Mouse (Mus musculus) cerebellum, adult 9-10 months (tissue): Measurements from ENCODE around the gene Il13.

Source experiments
- DNase-seq: peaks from one replicate; pipeline ENCODE4 v3.0.0; 2022

Gene Il13

DNA sequence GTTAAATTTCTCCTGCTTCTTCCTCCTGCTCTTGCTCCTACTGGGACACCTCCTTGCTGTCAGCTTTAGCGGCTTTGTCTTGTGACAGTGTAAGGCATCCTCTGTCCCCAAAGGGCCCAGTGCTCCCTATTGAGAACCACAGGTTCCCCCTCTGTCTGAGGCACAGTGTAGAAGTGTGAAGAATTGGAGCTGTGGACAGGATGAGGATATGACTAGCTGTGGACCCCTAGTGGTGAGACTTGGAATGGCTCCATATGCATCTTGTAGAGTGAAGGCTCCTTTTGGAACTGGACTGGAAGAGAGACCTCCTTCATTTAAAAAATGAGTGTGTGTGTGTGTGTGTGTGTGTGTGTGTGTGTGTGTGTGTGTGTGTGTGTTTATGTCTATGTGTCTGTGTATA lies 6.6 kb downstream of the Il13 start:
- peak; percentile 86 for DNase-seq

DNA sequence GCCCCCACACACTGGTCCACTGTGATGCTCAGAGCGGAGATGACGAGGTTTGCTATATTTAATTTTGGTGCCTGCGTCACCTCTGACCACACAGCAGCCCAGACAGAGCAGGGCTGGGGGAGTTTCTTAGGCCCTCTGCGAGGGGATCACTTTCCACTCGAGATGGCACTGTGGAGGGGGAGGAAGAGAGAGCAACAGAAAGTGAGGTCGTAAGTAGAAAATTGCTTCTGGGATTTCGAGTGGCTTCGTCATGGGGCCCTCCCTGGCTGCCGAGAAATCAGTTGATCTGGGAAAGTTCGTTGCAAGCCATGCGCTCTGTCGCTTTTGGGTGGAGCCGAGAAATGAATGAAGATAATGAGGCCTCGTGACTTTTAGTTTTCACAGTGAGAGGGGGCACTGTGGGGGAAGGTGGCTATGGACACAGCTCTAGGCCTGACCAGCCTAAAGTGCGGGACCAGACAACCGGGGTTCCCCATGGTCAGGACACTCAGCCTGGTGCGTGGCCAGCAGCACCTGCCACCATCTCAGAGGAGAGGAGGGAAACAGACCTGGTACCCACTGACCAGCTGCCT lies 7.6 kb downstream of the Il13 start:
- DNase-seq, result no peak

DNA sequence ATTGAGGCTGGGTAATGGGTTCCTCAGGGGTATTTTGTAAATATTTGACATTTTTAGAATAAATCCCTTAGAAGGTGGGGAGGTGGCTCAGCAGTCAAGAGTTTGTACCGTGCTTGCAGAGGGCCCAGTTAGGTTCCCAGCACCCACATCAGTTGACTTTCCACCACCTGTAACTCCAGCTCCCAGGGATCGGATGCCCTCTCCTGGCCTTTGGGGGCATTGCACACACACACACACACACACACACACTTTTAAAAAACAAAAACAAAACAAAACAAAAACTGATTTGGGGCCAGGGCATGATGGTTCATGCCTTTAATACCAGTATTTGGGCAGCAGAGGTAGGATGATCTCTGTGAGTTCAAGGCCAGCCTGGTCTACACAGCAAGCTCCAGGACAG lies 10.4 kb downstream of the Il13 start:
- DNase-seq, result no peak

- DNase-seq, result no peak
Observed at GRCm38 (mm10) chr11:53623573-53623972, 10.9 kb downstream of the Il13 start.

- no peak for DNase-seq
Observed at GRCm38 (mm10) chr11:53622440-53622806, 12.1 kb downstream of the Il13 start.

- no peak for DNase-seq
Observed at GRCm38 (mm10) chr11:53621582-53622439, 12.7 kb downstream of the Il13 start.

DNA sequence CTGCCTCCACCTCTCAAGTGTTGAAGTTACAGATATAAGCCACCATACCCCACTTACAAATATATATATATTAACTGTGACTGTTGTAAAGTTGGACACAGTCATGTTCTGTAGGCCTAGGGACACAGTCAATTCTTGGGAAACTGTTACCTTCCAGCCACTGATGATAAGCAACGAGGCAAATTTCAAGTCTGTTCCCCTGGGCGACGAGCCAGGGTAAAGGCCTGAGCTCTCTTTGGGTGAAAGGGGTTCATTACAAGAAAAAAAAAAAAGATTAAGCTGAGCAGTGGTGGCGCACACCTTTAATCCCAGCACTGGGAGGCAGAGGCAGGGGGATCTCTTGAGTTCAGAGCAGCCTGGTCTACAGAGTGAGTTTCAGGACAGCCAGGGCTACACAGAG lies 14.4 kb downstream of the Il13 start:
- no peak for DNase-seq

DNA sequence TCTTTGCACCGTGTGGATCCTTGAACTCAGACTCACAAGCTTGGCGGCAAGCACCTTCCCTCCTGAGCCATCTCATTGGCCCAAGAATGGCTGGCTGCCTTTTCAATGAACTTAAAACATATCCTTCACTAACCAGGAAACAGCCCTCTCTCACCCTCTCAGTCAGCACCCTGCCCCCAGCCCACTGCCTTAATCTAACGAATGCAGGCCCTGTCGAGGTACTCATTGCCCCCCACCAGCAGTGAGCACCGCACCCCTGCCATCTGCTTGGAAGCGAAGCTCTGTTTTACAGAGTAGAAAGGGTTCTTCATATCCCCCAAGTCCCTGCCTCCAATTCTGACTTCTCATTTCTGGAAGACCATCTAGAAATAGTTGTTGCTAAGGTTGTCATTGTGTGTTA lies 15.1 kb downstream of the Il13 start:
- DNase-seq, result no peak

DNA sequence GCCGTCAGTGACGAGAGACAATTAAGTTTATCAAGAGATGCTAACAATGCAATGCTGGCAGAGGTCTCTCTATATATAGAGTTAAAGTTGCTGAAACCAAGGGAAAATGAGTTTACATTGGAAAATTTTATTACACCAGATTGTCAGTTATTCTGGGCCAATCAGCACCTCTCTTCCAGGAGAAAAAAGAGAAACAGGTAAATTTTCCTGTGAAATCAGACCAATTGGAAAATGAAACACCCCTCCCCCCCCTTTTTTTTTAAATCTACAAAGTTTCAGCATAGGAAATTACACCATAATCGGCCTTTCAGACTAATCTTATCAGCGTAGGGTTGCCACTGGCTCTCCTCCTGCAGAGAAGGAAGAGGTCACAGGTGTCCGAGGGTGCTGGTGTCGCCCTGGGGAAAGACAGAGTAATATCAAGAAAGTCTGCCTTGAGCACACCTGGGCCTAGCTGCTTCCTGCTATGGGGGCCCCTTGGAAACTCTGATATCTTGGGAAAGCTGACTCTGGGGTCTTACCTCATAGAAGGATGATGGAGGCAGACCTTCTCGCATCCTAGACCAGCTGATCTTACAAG lies 15.8 kb downstream of the Il13 start, which contains the start of gene Il4:
TSS of gene Il4 (minus strand) at position 51 of the 580 bp plus-strand sequence.
- DNase-seq, result no peak

DNA sequence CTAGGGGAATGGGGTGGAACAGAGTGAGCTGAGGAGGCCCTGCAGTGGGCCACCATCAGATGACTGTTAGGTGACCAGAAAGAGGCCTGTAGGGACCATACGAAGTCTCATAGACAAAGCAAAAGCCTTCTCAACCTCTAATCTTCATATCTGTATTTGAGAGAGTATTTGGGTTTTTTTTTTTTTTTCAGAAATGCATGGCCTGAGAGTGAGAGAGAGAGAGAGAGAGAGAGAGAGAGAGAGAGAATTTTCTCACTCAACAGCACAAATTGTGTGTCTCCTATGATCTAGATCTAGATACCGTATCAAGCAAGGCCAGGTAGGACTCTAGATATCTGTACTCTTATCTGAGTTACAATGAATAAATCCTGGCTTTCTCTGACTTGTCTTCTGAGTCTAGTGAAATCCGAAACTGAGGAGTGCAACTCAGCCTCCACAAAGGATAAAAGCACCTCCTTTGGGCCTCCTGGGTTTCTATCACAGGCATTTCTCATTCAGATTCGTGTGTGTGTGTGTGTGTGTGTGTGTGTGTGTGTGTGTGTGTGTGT lies 16.9 kb downstream of the Il13 start:
- DNase-seq, result no peak

DNA sequence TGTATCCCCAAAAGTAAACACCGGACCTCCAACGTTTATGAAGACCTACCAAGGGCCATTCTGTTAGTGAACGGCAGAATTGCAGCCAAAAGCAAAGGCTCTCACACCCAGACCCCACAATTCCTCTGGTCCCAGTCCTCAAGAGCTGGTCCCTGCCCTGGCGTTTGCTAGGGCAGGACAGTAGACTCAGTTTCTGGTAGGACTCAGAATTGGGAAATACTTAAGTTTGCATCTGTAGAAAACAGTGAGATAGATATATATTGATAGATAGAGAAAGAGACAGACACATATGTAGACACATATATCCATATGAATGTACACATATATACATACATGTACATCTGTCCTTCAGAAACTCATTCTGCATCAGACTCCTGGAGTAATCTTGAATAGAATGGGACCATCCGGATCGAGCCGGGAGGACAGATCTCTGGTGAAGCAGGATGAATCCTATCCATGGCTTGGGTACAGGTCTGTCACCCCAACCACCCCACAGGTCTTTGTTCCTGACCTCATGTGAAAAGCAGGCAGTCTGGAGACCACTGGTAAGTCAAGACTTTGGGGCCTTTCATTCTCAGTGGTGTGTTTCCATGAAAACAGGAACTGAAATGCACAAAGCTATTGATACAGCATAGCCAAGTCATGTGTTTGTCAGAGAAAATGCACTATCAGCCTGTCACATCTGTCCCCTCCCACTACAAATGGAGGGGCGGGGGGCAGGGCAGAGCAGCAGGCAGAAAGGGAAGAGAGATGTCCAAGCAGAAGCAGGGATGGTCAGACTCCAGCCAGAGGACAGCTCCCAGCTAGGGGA lies 17.5 kb downstream of the Il13 start:
- DNase-seq, result no peak

- no peak for DNase-seq
Observed at GRCm38 (mm10) chr11:53615575-53615974, 18.9 kb downstream of the Il13 start.

- DNase-seq, result no peak
Observed at GRCm38 (mm10) chr11:53615172-53615571, 19.3 kb downstream of the Il13 start.

DNA sequence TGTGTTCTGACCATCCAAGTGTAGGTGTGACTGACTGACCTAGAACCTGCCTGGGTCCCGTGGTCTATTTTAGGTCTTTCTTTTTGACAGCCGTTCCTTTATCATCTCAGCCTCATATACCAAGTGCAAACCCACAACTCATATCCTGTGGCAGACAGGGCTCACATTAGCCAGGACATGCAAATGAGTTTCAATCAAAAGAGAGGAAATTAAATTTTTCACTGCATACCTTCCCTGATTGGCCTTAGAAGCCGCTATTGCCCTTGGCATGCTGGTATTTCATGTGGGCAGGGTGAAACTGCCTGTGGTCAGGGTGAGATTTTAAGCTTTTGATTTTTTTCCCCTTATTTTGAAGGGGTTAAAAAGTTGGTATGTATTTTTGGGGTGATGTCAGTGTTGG lies 24.8 kb downstream of the Il13 start:
- no peak for DNase-seq

GRCm38 (mm10) chr11:53609231-53609630 lies 25.3 kb downstream of the Il13 start:
- DNase-seq, result no peak

- DNase-seq, result no peak
Observed at GRCm38 (mm10) chr11:53605609-53606008, 28.9 kb downstream of the Il13 start.

DNA sequence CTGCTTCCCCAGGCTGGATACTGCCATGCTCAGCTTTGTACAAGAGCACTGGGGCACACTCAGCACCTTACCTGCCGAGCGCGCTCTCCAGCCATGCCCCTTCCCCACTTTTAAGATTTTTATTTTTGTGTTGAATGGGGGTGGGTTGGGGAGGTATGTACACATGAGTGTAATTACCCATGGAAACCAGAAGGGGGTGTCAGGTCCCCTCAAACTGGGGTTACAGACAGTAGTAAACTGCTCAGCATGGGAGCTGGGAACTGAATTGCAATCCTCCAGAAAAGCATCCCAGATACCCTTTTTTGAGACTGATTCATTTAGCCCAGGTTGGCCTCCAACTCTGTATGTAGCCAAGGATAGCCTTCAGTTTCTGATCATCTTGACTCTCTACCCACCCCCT lies 29.5 kb downstream of the Il13 start:
- DNase-seq, result no peak

GRCm38 (mm10) chr11:53591116-53591515 lies 43.4 kb downstream of the Il13 start:
- no peak for DNase-seq

GRCm38 (mm10) chr11:53590368-53590768 lies 44.1 kb downstream of the Il13 start:
- no peak for DNase-seq

DNA sequence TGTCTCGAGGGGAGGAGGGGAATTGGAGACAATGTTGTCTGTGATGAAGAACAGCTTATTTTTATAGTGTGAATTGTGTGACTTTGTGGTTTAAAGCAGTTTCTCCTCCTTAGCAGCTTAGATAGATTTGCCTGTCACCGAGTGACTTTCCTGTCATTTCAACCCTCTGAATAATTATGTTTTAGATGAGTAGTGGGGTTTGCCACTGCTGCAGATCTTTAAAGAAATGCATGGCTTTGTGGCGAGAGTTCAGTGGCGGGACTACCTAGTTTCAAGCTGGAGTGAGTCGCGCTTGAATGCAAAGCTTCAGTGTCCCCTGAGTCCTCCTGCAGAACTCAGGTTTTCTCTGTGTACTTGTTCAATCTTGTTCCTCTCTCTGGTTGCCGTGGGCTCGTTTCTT lies 46.2 kb downstream of the Il13 start:
- no peak for DNase-seq

DNA sequence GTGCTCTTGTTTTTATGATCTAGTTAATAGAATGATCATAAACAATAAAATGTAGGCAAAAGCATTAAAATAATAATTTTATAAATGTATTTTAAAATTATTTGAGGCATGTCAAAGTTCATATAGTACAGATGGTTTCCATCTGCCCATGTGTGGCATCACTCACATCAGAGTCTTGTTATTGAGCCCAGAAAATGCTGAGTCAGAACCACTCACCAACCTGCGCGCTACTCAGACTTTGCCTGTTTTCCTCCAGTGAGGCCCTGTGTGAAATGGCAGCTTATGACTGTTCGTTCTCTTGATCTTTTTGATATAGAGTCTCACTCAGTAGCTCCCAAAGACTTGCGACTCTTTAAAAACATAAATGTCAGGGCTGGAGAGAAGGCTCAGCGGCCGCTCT lies 49.0 kb downstream of the Il13 start:
- no peak for DNase-seq

GRCm38 (mm10) chr11:53584849-53585248 lies 49.7 kb downstream of the Il13 start:
- DNase-seq, result no peak

DNA sequence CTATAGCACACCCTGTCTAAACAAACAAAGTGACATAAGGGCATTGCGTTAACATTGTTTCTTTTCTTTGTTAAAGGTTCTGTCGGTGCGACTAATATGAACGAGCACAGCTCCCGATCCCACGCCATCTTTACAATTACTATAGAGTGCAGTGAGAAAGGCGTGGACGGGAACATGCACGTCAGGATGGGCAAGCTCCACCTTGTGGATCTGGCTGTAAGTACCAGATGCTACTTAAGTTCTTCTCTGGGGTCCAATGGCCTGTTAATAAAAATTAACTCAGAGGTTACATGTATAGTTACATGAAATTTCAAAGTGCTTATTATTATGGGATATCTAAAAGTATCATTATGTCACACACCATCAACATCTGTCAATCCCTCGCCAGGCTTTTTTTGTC lies 51.4 kb downstream of the Il13 start:
- no peak for DNase-seq
